Mouse (Mus musculus): ENCODE results near the gene 1810013L24Rik.

The 1810013L24Rik gene

DNA sequence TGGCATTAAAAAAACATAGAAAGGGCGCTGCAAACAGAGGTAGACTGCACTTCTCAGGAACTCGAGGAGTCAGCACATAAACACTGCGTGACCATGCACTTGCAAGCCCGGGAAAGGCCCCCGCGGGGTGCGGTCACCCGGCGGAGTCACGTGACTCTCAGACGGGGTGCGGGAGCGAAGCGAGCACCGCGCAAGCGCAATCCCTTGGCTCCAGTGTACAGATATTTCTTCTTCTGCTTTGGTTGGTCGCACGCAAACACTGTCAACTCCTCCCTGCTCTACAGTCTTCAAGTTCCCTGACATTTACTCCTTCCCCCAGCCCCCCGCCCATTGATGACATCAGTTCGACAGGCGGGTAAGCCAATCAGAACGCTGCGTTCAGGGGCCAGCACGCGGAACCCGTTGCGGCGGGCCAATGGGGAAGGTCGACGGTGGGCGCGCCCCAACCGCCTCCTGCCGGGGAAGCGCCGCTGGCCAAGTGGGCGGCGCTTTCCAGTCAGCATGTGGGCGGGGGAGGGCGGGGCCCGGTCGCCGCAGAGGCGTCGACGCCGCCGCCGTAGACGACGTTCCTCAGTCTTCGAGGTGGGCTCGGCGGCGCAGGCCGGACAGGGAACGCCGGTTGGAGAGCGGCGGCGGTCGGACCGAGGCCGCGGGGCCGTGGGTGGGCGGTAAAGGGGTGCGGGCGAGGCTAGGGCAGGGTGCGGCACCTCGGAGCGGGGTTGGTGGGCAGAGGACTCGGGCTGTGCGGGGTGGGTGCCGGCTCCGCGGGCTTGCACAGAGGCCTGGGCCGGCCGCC is at the start of gene 1810013L24Rik:
Gene 1810013L24Rik (plus strand): TSS at position 537 of the 796 bp plus-strand sequence.
- DNase-seq, result peak; percentile 98 to 100

- no peak for DNase-seq
Observed at GRCm38 (mm10) chr16:8780187-8780586, 49.7 kb upstream of the 1810013L24Rik start.

DNA sequence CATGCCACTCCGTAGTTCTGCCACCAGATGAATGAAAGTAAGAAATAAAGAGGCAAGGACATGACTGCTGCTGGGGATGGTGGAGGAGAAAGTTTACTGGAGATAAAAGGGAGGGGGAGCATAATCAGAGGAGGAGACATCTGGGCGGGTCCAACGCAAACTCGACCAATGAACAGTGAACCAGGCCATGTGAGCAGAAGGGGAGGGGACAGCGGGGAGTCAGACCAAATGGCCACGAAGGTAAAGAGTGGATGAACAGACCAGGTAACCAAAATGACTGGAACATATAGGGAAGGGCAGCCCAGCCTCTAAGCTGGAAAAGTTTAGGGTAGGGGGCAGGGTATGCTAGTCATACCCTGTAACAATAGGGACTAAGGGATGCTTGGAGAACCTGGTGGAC is 48.7 kb upstream of the 1810013L24Rik start:
- DNase-seq, result no peak

- no peak for DNase-seq
Observed at GRCm38 (mm10) chr16:8781660-8782059, 48.2 kb upstream of the 1810013L24Rik start.

GRCm38 (mm10) chr16:8783198-8783913 is 46.5 kb upstream of the 1810013L24Rik start:
- no peak for DNase-seq

GRCm38 (mm10) chr16:8784753-8785152 is 45.1 kb upstream of the 1810013L24Rik start:
- peak; percentile 88 to 90 for DNase-seq

DNA sequence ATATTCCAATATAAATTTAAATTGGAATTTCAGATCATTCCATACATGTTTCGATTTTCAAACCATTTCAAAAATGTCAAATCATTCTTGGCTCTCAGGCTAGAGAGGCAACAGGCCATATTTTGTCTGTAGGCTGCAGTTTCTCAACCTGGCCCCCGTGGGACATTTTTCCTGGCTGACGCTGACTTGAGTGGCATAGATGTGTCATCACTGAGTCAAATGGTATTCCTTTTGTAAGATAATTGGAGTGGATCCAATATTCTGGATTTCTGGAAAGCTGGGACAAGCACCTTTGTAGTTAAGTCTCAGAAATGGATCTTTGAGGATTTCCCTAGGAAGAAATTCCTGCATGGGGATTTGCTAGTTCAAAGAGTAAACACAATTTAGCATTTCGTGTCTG is 39.0 kb upstream of the 1810013L24Rik start:
- no peak for DNase-seq

- DNase-seq, result no peak
Observed at GRCm38 (mm10) chr16:8791949-8792557, 37.8 kb upstream of the 1810013L24Rik start, which contains the start of gene Usp7. Gene Usp7 (minus strand): TSS chr16:8792308.

GRCm38 (mm10) chr16:8794952-8795351 is 34.9 kb upstream of the 1810013L24Rik start:
- DNase-seq, result no peak

- no peak for DNase-seq
Observed at GRCm38 (mm10) chr16:8795906-8796305, 34.0 kb upstream of the 1810013L24Rik start.

DNA sequence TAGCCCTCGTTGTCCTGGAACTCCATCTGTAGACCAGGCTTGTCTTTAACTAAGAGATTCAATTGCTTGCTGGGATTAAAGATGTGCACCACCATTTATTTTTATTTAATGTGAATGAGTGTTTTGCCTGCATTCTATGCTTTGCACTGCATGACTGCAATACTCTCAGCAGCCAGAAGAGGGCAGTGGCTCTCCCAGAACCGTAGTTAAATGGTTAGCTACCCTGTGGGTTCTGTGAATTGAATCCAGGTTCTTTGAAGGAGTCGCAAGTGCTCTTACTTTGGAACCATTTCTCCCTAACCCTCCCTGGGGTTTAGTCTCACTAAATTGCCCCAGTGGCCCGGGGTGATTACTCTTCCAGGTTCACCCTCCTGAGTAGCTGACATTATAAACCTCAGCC is 23.2 kb upstream of the 1810013L24Rik start:
- DNase-seq, result peak in 1 of 2 experiments; percentile 31

DNA sequence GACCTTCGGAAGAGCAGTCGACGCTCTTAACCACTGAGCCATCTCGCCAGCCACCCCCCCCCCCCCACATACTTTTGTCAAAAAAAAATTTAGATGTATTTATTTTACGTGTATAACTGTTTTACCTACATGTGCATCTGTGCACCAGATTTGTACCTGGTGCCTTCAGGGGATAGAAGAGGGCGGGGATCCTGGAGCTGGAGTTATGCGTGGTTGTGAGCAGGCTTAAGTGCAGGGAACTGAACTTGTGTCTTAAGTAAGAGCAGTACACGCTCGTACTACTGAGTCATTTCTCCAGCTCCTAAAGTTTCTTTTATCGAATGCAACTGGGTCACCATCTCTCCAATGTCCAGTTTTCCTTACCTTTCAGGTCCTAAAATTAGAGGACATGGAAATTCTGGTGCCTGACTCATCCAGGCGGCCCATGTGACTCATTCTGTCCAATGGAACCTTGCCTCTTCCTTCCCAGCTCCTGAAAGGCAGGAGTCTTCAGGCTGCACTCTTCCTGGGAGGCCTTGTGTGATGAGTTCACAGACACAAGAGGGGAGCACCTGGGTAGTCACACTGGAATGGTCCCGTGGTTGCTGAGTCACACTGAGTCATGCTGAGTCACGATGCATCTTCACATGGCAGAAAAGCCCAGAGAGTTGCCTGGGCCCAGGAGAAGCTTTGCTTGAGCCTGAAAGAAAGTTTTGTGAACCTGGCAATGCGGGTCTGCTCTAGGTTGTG is 19.3 kb upstream of the 1810013L24Rik start:
- no peak for DNase-seq

DNA sequence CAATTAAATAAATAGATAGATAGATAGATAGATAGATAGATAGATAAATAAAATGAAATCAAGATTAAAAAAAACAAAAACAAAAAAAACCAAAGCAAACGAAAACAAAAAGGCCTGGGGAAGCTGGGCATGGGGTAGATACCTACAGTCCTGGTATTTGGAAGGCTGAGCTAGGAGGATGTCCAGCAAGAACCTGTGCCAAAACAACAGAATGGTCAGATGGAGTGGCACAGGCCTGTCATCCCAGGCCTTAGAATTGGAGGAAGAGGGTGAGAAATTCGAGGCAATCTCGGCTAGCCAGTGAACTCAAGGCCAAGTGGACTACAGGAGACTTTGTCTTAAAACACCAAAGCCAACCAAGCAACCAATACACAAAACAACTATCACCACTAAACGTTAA is 12.0 kb upstream of the 1810013L24Rik start:
- DNase-seq, result no peak

DNA sequence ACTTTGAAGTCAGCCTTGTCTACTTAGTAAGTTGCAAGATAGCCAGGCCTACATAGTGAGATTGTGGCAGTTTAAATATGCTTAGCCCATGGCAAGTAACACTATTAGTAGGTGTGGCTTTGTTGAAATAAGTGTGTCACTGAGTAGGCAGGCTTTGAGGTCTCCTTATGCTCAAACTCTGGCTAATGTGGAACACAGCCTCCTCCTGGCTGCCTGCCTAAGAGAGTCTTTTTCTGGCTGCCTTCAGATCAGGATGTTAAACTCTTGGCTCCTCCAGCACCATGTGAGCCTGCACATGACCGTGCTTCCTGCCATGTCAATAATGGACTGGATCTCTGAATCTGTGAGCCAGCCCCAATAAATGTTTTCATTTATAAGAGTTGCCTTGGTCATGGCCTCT is 8.5 kb upstream of the 1810013L24Rik start:
- DNase-seq, result peak; percentile 22 to 36

- no peak for DNase-seq
Observed at GRCm38 (mm10) chr16:8822586-8822985, 7.3 kb upstream of the 1810013L24Rik start.

GRCm38 (mm10) chr16:8823661-8824060 is 6.2 kb upstream of the 1810013L24Rik start:
- DNase-seq, result peak in 1 of 2 experiments; percentile 14

GRCm38 (mm10) chr16:8827366-8827765 is 2.5 kb upstream of the 1810013L24Rik start:
- DNase-seq, result no peak

GRCm38 (mm10) chr16:8828636-8829563 is 1.0 kb upstream of the 1810013L24Rik start:
- DNase-seq, result peak in 1 of 2 experiments; percentile 86

- DNase-seq, result peak; percentile 84 to 86
Observed at GRCm38 (mm10) chr16:8830431-8831211, 721 bp downstream of the 1810013L24Rik start.

DNA sequence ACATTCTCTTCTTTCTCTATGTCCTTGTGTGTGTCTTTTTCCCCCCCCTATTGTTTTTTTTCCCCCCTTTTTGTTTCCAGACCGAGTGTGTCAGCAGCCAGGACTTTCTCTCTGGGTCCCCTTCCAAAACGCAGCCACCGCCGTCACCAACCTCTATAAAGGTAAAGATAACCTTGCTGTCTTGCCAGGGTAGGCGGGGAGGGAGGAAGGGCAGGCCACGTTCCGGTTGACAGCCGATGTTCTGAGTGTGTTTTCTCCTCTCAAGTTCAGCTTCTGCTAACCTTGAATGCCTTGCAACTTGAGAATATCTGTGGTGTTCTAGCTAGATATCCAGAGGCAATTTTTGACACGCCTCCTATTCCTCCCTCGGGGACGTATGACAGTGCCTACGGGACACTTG is 1.3 kb downstream of the 1810013L24Rik start:
- DNase-seq, result peak in 1 of 2 experiments; percentile 20

DNA sequence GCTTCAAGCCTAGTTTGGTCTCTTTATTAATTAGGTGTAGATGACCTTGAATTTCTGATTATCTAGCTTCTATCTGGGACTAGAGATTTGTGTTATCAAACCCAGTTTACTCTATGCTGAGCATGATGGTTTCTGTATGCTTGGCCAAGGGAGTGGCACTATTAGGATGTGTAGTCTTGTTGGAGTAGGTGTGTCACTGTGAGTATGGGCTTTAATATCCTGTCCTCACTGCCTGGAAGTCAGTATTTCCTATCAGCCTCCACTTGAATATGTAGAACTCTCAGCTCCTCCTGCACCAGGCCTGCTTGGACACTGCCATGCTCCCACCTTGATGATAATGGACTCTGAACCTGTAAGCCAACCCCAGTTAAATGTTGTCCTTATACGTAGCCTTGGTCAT is 7.0 kb downstream of the 1810013L24Rik start:
- no peak for DNase-seq
